Mouse (Mus musculus): ENCODE measurements around the gene Tnfsf11.

The Tnfsf11 gene

DNA sequence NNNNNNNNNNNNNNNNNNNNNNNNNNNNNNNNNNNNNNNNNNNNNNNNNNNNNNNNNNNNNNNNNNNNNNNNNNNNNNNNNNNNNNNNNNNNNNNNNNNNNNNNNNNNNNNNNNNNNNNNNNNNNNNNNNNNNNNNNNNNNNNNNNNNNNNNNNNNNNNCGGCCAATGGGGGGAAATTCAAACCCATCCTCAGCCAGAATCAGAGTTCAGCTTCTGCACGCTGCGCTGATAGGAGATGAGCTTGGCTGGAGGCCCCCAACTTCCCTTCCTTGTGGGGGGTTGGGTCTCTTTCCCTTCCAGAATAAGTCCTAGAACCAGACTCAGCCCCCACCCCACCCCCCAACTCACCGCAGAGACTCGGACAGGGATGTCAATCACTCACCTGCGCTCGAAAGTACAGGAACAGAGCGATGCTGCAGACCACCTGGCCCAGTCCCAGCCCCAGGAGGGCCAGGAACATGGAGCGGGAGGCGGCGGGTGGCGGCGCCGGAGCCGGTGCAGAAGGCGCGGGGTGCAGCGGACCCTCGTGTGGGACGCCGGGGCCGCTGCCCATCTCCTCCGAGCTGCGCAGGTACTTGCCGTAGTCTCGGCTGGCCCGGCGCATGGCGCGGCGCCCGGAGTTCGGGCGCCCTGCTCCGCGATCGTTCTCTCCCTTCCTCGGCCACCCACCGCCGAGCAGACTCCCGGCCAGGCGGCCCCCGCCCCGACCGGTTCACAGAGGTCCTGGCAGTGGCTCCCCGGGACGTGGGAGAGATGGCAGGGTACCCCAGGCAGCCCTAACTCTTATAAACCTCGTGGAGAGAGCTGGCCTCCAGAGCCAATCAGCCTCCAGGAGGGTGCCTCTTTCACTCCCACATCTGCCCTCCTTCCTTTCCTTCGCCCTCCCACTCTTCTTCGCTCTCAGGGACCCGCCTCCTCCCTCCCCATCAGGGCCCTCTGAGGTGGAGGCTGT lies at the start of gene Tnfsf11:
Gene Tnfsf11 (minus strand): TSS at position 758 of the 952 bp plus-strand sequence.
- no peak for DNase-seq (ENCODE audit: low spot score)

- no peak for DNase-seq (ENCODE audit: low spot score)
These were observed 48.9 kb upstream of the Tnfsf11 start for GRCm38 (mm10) chr14:78356764-78357163.

GRCm38 (mm10) chr14:78355381-78355780 lies 47.5 kb upstream of the Tnfsf11 start:
- DNase-seq (ENCODE audit: low spot score): no peak

GRCm38 (mm10) chr14:78352865-78353264 lies 45.0 kb upstream of the Tnfsf11 start:
- DNase-seq (ENCODE audit: low spot score): no peak

GRCm38 (mm10) chr14:78351544-78351943 lies 43.7 kb upstream of the Tnfsf11 start:
- DNase-seq (ENCODE audit: low spot score): no peak

- DNase-seq (ENCODE audit: low spot score): no peak
These were observed 39.9 kb upstream of the Tnfsf11 start for GRCm38 (mm10) chr14:78347715-78348114.

GRCm38 (mm10) chr14:78343007-78343406 lies 35.2 kb upstream of the Tnfsf11 start:
- no peak for DNase-seq (ENCODE audit: low spot score)

GRCm38 (mm10) chr14:78342146-78342545 lies 34.3 kb upstream of the Tnfsf11 start:
- no peak for DNase-seq (ENCODE audit: low spot score)

DNA sequence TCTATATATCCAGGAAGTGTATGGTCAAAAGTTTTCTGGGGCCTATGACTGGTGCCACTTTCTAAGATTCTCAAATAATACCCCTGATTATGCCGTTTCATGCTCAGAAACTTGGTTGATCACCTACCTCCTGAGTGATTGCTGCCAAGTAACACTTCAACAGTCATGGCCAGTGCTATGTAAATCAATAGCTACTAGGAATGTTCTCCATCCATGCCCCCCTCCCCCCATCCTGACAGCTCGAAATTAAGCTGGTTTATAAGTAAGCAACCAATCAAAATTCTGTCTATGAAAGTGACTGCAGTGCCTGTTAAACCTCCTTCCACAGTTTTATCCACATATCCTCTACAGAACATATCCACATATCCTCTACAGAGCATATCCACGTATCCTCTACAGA lies 25.5 kb upstream of the Tnfsf11 start:
- DNase-seq (ENCODE audit: low spot score): no peak

- no peak for DNase-seq (ENCODE audit: low spot score)
These were observed 23.5 kb upstream of the Tnfsf11 start for GRCm38 (mm10) chr14:78331368-78331767.

DNA sequence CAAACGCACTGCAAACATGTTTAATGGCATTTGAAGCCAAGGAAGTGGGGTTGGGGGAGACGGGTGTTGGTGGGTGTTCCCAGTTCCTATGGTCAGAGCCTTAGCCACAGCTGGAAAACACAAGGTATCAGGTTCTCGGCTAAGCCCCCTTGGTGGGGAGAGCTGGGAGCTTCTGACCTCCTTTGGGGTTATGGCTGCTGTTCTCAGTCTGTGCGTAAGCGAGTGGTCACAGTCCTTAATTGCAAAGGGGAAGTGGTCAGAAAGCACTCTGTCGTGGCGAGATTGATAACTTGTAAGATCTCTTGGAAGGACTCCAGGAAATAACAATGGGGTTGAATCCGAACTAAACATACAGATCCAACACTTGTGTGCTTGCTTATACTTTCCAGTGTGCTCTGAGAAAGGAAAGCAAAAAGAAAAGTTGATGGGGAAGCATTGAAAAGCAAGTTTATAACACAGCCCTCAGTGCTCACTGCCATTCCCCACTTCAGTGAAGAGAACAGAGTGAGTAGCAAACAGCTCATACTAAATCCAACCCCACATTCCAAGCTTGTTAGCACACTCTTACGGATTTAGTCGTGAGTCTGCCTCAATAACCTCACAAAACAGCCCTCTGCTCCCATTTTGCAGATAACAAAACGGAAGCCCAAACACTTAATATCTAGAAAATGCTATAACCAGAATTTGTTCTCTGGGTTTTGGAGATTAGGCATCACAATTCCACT lies 22.9 kb upstream of the Tnfsf11 start:
- no peak for DNase-seq (ENCODE audit: low spot score)

DNA sequence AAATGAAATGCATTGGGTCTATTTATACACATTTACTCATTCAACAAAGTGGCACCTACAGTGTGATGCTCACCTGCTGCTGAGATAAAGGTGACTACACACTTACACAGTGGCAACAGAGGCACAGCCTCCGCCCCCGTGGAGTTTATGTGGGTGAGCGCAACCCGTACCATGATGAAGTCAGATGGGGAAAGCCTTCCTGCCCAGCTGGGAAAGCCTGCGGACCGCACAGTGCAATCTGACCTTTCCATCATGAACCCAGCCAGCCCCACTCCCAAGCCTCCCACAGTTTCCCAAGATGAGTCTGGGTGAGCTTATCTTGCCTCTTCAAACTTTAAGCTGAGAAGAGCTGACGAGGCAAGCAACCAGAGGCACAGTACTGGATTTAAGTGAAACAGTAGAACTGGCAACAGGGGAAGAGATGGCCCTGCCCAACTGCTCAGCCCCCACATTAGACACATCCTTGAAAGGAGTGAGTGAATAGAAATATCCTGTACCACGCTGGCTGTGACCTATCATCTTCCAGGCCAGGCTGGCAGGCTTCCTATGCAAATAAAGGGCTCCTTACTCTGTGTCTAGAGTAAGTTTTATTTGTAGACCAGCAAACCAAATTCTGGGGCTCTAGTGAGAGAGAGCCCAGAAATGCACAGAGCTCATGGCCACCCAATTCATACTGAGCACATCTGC lies 22.1 kb upstream of the Tnfsf11 start:
- no peak for DNase-seq (ENCODE audit: low spot score)

- no peak for DNase-seq (ENCODE audit: low spot score)
These were observed 15.5 kb upstream of the Tnfsf11 start for GRCm38 (mm10) chr14:78323356-78323755.

- no peak for DNase-seq (ENCODE audit: low spot score)
These were observed 15.1 kb upstream of the Tnfsf11 start for GRCm38 (mm10) chr14:78322916-78323315.

- no peak for DNase-seq (ENCODE audit: low spot score)
These were observed 12.4 kb upstream of the Tnfsf11 start for GRCm38 (mm10) chr14:78320248-78320647.

GRCm38 (mm10) chr14:78319580-78319979 lies 11.7 kb upstream of the Tnfsf11 start:
- DNase-seq (ENCODE audit: low spot score): no peak

DNA sequence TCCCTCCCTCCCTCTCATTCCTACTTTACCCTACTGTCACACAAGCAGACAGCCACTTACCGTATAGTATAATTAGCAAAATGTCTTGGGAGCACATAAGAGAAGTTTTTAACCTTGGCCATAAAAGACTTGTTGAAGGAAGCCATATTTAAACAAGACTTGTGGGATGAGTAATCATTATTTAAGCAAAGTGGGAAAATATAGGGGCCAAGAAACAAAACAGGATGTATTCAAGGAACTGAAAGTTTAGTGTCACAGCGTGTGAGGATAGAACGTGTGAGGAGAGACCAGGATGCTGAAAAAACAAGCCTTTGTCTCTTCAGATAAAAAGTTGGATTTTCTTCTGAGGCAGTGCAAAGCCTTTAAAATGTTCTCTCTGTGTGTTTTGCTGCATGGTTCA lies 11.2 kb upstream of the Tnfsf11 start:
- no peak for DNase-seq (ENCODE audit: low spot score)

- DNase-seq (ENCODE audit: low spot score): no peak
These were observed 9.8 kb upstream of the Tnfsf11 start for GRCm38 (mm10) chr14:78317623-78318022.

DNA sequence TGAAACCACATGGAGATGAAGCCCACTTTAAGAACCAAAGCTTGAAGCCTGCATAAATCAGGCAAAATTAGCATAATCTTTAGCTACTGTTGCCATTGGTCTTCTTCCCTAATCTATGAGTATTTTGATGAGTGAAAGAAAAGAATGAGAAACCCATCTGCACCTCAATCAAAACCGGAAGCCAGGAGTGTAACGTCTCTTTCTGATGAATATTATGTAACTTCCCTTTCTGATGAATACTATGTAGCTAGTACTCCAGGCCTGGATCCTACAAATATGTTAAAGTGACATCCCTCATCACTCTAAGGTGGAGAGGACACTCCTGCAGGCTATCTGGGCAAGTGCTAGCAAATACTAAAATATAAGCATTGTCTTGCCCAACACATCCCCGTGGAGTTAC lies 6.9 kb downstream of the Tnfsf11 start:
- no peak for DNase-seq (ENCODE audit: low spot score)

DNA sequence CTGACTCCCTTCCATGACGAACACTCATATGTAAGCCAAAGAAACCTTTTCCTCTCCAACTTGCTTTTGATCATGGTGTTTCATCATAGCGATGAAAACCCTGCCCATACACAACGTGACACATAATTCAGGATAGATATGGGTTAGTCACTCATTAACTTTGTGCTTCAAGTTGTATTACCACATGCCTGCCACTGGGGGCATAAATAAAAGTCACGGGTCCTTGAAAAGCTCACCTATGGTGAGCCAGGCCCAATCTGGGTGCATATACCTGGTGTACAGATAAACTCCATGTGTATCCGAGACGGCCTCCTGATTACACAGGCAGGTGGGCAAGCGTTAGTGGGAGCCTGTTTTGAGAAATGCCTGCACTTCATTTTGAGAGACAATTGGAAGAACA lies 15.2 kb downstream of the Tnfsf11 start:
- no peak for DNase-seq (ENCODE audit: low spot score)

DNA sequence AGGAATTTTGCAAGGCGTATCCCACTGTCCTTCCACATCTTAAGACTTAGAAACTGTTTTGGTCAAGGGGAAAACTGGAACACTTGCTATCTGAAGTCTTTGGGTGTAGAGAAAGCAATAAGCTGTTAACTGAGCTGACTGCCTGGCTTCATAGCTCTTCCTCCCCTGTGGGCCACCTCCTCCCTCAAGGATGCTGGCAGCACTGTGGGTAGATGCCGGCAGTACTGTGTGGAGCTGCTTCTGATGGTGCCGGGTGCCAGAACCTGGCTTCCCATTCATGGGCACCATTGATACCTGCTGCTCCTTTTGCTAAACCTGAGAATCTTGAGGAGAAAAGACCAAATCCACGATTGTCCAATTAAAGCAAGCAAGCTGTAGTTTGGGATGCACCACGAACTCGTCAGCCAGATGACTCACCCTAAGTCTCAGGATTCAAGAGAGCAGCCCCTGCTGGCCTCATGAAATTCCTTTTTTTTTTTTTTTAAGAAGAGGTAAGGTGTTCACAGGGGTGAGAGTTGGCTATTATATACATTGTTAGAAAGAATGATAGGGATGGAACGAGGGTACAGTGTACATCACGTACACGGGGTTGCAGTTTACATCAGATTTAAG lies 17.8 kb downstream of the Tnfsf11 start:
- no peak for DNase-seq (ENCODE audit: low spot score)

GRCm38 (mm10) chr14:78288903-78289302 lies 18.9 kb downstream of the Tnfsf11 start:
- DNase-seq (ENCODE audit: low spot score): no peak
